Mouse (Mus musculus): Measurements from ENCODE around the gene Pigk. TPM values are rescaled to one million over a fixed set of nuclear protein-coding genes. Genes with fewer than 3 reads are reported as not detected.

Pigk gene
- polyA plus RNA-seq, 1 experiment = 8.5 TPM

DNA sequence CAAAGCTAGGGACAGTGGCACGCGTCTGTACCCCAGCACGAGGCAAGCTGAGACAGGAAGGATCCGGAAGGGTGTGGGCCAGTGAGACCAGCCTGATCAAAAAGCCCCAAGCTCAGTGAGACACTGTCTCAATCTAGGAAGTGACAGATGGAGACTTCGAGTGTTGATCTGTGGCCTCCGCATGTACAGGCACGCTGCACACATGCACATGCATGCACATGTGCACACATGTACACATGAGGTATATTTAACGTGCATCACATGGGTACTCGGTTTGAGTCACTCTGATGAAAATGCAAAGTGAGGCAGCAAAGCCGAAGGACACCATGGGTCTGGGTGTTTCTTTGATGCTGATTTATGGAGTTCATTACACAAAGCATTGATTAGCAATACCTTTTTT is 191.1 kb downstream of the Pigk start:
- Histone ChIP-seq H3K4me3 (replicated peaks) (no peak overlapping the region), H3K27me3 (replicated peaks) (no peaks in the 10 kb centered on the region), H3K9me3 (no peaks in the 10 kb centered on the region), H3K4me1 (peaks cover 42% of the 10 kb centered on the region), H3K36me3 (replicated peaks; ENCODE audit: low read length) (no peaks in the 10 kb centered on the region)
- TF ChIP-seq GATA1 (IDR thresholded peaks at IDR 0.05; ENCODE audit: borderline replicate concordance, low read length) (no peak), FLI1 (IDR thresholded peaks at IDR 0.05; ENCODE audit: low read length) (no peak)

GRCm38 (mm10) chr3:152905800-152906199 is 191.9 kb downstream of the Pigk start:
- no peaks in the 10 kb centered on the region for H3K9me3 ChIP-seq
- peaks cover 50% of the 10 kb centered on the region for H3K4me1 ChIP-seq
- TF ChIP-seq FLI1 (IDR thresholded peaks at IDR 0.05; ENCODE audit: low read length) (no peak), GATA1 (IDR thresholded peaks at IDR 0.05; ENCODE audit: borderline replicate concordance, low read length) (no peak)
- H3K4me3 ChIP-seq (replicated peaks) = no peak overlapping the region
- no peaks in the 10 kb centered on the region for H3K36me3 ChIP-seq (replicated peaks; ENCODE audit: low read length)
- H3K27me3 ChIP-seq (replicated peaks) = no peaks in the 10 kb centered on the region

DNA sequence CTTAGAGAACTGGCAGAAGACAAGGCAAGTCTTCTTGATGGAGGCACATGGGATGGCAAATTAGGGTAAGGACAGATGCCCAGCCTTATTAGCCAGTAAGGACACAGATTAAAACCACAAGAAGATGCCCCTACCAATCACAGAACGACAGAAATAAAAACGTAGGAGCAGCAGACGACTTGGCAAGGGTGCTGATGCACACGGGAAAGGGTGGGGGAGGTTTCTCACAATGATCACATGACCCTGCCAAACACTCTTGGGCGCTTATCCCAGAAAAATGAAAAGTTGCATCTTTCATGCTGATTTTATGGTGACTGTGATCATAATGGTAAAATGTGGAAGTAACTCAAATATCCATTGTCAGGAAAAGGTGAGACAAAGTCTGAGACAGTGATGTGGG is 193.2 kb downstream of the Pigk start:
- H3K4me1 ChIP-seq = peaks cover 62% of the 10 kb centered on the region
- no peaks in the 10 kb centered on the region for H3K36me3 ChIP-seq (replicated peaks; ENCODE audit: low read length)
- no peaks in the 10 kb centered on the region for H3K9me3 ChIP-seq
- no peak overlapping the region for H3K4me3 ChIP-seq (replicated peaks)
- no peaks in the 10 kb centered on the region for H3K27me3 ChIP-seq (replicated peaks)
- TF ChIP-seq FLI1 (IDR thresholded peaks at IDR 0.05; ENCODE audit: low read length) (no peak), GATA1 (IDR thresholded peaks at IDR 0.05; ENCODE audit: borderline replicate concordance, low read length) (no peak)

DNA sequence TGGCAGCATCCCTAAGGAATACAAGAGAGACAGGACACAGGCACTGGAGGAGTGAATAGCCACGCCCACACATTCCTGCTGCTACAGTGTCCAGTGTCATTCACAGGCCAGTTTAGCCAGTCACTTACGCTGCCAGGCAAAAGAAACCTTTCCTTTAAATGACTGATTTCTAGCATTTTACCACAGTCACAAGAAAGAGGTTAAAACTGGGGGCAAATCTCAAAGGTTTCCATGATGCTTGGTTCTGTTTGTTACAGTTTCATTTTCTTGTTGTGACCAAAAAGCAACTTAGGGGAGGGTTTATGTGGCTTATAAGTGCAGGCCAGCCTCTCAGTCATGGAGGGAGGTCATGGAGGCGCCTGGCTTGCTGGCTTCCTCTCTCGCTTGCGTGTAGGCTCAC is 193.8 kb downstream of the Pigk start:
- peaks cover 68% of the 10 kb centered on the region for H3K4me1 ChIP-seq
- H3K36me3 ChIP-seq (replicated peaks; ENCODE audit: low read length) = no peaks in the 10 kb centered on the region
- no peak for TF ChIP-seq GATA1 (IDR thresholded peaks at IDR 0.05; ENCODE audit: borderline replicate concordance, low read length)
- TF ChIP-seq FLI1 (IDR thresholded peaks at IDR 0.05; ENCODE audit: low read length) = no peak
- no peaks in the 10 kb centered on the region for H3K27me3 ChIP-seq (replicated peaks)
- H3K4me3 ChIP-seq (replicated peaks) = no peak overlapping the region
- H3K9me3 ChIP-seq = no peaks in the 10 kb centered on the region

DNA sequence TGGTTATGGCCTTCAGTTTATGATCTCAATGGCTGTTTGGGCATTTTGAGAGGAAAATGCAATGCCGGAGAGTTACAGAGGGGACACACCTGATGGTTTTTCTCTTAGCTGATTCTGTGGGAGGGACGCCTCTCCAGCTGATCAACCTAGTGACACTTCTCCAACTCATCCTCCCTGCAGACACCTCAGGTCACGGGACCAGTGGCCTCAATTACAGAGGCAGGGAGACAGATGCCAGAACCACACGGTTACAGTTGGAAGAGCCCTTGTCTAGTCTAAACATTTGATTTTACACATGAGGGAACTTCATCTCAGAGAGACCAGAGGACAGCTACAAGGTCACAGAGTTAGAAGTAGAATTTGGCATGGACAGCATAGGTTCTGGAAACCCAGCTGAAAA is 197.7 kb downstream of the Pigk start:
- Histone ChIP-seq H3K36me3 (replicated peaks; ENCODE audit: low read length) (peaks cover 19% of the 10 kb centered on the region), H3K9me3 (peaks cover 18% of the 10 kb centered on the region), H3K4me1 (peaks cover 66% of the 10 kb centered on the region), H3K27me3 (replicated peaks) (no peaks in the 10 kb centered on the region), H3K4me3 (replicated peaks) (peak overlapping the region; percentile 92)
- TF ChIP-seq GATA1 (IDR thresholded peaks at IDR 0.05; ENCODE audit: borderline replicate concordance, low read length) (no peak), FLI1 (IDR thresholded peaks at IDR 0.05; ENCODE audit: low read length) (no peak)

GRCm38 (mm10) chr3:152912216-152913101 is 198.6 kb downstream of the Pigk start:
- Histone ChIP-seq H3K4me3 (replicated peaks) (peak overlapping the region; percentile 92), H3K36me3 (replicated peaks; ENCODE audit: low read length) (peaks cover 28% of the 10 kb centered on the region), H3K9me3 (peaks cover 23% of the 10 kb centered on the region), H3K4me1 (peaks cover 64% of the 10 kb centered on the region), H3K27me3 (replicated peaks) (no peaks in the 10 kb centered on the region)
- no peak for TF ChIP-seq GATA1 (IDR thresholded peaks at IDR 0.05; ENCODE audit: borderline replicate concordance, low read length)
- no peak for TF ChIP-seq FLI1 (IDR thresholded peaks at IDR 0.05; ENCODE audit: low read length)

GRCm38 (mm10) chr3:152913150-152913549 is 199.2 kb downstream of the Pigk start:
- no peak for TF ChIP-seq FLI1 (IDR thresholded peaks at IDR 0.05; ENCODE audit: low read length)
- Histone ChIP-seq H3K27me3 (replicated peaks) (no peaks in the 10 kb centered on the region), H3K4me1 (peaks cover 61% of the 10 kb centered on the region), H3K9me3 (peaks cover 25% of the 10 kb centered on the region), H3K36me3 (replicated peaks; ENCODE audit: low read length) (peaks cover 35% of the 10 kb centered on the region), H3K4me3 (replicated peaks) (peak overlapping the region; percentile 92)

- H3K4me3 ChIP-seq (replicated peaks) = peak overlapping the region; percentile 92
Observed at GRCm38 (mm10) chr3:152913625-152914024, 199.7 kb downstream of the Pigk start.

DNA sequence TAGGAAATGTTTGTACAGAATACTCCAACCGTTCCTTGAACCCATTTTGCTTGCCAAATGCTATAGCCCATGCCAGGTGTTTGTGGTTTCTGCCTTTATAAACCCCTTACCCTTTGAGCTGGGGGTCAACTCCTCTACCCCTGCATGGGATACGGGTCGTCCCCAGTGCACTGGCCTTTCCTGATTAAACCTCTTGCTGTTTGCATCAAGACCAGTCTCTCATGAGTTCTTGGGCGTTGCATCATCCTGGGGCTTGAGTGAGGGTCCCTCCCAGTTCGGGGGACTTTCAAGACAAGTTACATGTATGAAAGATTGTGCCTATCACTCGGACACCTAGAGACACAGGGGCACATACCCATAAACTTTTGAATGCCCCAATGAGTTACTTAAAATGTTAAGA is 200.5 kb downstream of the Pigk start:
- no peak for TF ChIP-seq FLI1 (IDR thresholded peaks at IDR 0.05; ENCODE audit: low read length)
- no peak for TF ChIP-seq GATA1 (IDR thresholded peaks at IDR 0.05; ENCODE audit: borderline replicate concordance, low read length)
- H3K36me3 ChIP-seq (replicated peaks; ENCODE audit: low read length) = peaks cover 47% of the 10 kb centered on the region
- H3K4me3 ChIP-seq (replicated peaks) = no peak overlapping the region
- H3K4me1 ChIP-seq = peaks cover 60% of the 10 kb centered on the region
- H3K27me3 ChIP-seq (replicated peaks) = no peaks in the 10 kb centered on the region
- peaks cover 25% of the 10 kb centered on the region for H3K9me3 ChIP-seq

More at GRCm38 (mm10) chr3:152913625-152914024, 199.7 kb downstream of the Pigk start:
- Histone ChIP-seq H3K4me1 (peaks cover 60% of the 10 kb centered on the region), H3K27me3 (replicated peaks) (no peaks in the 10 kb centered on the region), H3K36me3 (replicated peaks; ENCODE audit: low read length) (peaks cover 39% of the 10 kb centered on the region), H3K9me3 (peaks cover 25% of the 10 kb centered on the region)
- TF ChIP-seq GATA1 (IDR thresholded peaks at IDR 0.05; ENCODE audit: borderline replicate concordance, low read length) (no peak), FLI1 (IDR thresholded peaks at IDR 0.05; ENCODE audit: low read length) (no peak)

DNA sequence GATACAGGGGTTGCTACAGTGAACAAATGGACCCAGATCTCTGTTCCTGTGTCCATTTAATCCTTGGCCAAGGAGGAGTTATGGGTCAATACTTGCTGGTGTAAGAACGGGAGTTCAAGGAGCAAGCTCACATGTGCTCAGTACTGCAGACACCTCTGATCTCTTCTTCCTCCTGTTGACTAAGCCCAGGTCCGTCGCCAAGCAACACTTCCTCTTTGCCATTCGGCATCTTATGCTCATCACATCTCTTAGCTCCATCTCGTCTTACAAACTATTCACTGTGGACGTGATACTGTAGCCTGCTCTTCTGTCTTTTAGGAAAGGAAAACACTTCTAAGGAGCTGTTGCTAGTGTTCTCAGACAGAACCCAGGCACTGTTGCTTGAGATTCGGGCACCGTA is 203.7 kb downstream of the Pigk start:
- peaks cover 72% of the 10 kb centered on the region for H3K36me3 ChIP-seq (replicated peaks; ENCODE audit: low read length)
- H3K4me3 ChIP-seq (replicated peaks) = no peak overlapping the region
- peaks cover 25% of the 10 kb centered on the region for H3K9me3 ChIP-seq
- peaks cover 61% of the 10 kb centered on the region for H3K4me1 ChIP-seq
- H3K27me3 ChIP-seq (replicated peaks) = no peaks in the 10 kb centered on the region
- TF ChIP-seq FLI1 (IDR thresholded peaks at IDR 0.05; ENCODE audit: low read length) (no peak), GATA1 (IDR thresholded peaks at IDR 0.05; ENCODE audit: borderline replicate concordance, low read length) (no peak)
